Mouse (Mus musculus) liver, embryonic 14.5 days (tissue): ENCODE results near the gene Borcs5.

Experiments used
- CTCF ChIP-seq: IDR thresholded peaks from 2 replicates; pipeline ENCODE4 v1.5.1; 2016; ENCODE audit warnings: antibody characterized with exemption, low read depth, control low read depth
- EP300 ChIP-seq: IDR thresholded peaks from 2 replicates; pipeline ENCODE4 v1.6.1; 2016; ENCODE audit warnings: antibody characterized with exemption, low read depth

GRCm38 (mm10) chr6:134725406-134725805, 86.1 kb downstream of the Borcs5 start:
- TF ChIP-seq CTCF (no peak), EP300 (no peak)
